Mouse (Mus musculus) E14TG2a.4 (cell line): ENCODE measurements around the gene Mrgprd.

Experiments used
- H3K27me3 ChIP-seq: 2 replicates; pipeline ENCODE4 v1.6.1; 2014; ENCODE audit warnings: low read length, control low read depth; ENCODE audit not compliant: insufficient read depth
- H3K36me3 ChIP-seq: 2 replicates; pipeline ENCODE4 v1.6.1; 2014; ENCODE audit warnings: low read length, control low read depth; ENCODE audit not compliant: insufficient read depth
- H3K4me1 ChIP-seq: replicated peaks from 2 replicates; pipeline ENCODE4 v1.6.1; 2014; ENCODE audit warnings: low read depth, low read length, control low read depth
- H3K4me3 ChIP-seq: replicated peaks from 2 replicates; pipeline ENCODE4 v1.5.1; 2014; ENCODE audit warnings: mild to moderate bottlenecking, low read length
- H3K9me3 ChIP-seq: 2 replicates; pipeline ENCODE4 v1.6.1; 2014; ENCODE audit warnings: low read length, control low read depth
- CTCF ChIP-seq: conservative IDR thresholded peaks from 2 replicates; pipeline ENCODE4 v1.5.1; 2014; ENCODE audit warnings: low read length
- NANOG ChIP-seq: IDR thresholded peaks from 2 replicates; pipeline ENCODE4 v1.6.1; 2014; ENCODE audit warnings: borderline replicate concordance, low read length, mixed read lengths
- POU5F1 ChIP-seq: IDR thresholded peaks from 2 replicates; pipeline ENCODE4 v1.6.1; 2014; ENCODE audit warnings: low read length, borderline replicate concordance

The Mrgprd gene

GRCm38 (mm10) chr7:145299562-145300320 lies 14.9 kb upstream of the Mrgprd start:
- no peaks in the 10 kb centered on the region for H3K36me3 ChIP-seq
- no peaks in the 10 kb centered on the region for H3K9me3 ChIP-seq
- TF ChIP-seq CTCF (no peak), POU5F1 (no peak), NANOG (no peak)
- H3K27me3 ChIP-seq, result no peaks in the 10 kb centered on the region
- peaks cover 32% of the 10 kb centered on the region for H3K4me1 ChIP-seq
- no peak overlapping the region for H3K4me3 ChIP-seq

DNA sequence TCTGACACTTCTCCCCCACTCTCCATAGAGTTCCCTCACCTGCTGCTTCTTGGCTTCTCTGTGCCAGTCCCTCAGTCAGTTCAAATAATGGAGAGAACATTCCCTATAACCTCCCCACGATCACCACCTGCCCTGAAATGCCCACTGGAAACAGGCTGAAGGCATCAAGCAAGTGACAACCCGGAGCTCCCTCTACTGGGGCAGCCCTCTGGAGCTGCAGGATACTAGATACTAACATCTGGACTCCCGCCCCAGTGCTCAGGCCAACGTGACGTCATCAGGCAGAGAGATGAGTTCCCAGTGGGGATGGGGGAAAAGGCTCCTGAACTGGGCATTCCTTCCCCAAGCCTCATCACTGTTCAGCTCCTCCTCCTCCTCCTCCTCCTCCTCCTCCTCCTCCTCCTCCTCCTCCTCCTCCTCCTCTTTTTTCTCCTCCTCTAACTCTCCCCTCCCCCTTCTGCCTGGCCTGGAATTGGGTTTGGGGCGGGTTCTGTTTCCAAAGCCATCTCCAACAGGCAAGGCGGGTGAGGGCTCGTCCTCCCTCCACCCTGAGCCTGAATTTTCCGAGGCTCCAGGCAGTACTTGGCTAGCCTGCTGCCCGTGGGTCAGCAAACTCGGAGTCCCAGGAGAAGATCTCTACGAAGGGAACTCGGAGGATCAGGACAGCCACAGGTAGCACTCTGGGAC lies 14.2 kb upstream of the Mrgprd start, which contains the start of gene Mrgprf:
Gene Mrgprf, plus strand, starts transcription at position 508 of the 687 bp plus-strand sequence.
- Histone ChIP-seq H3K36me3 (no peaks in the 10 kb centered on the region), H3K9me3 (no peaks in the 10 kb centered on the region), H3K27me3 (no peaks in the 10 kb centered on the region), H3K4me1 (peaks cover 32% of the 10 kb centered on the region), H3K4me3 (no peak within 1 kb of the TSS)
- no peak for TF ChIP-seq POU5F1
- no peak for TF ChIP-seq NANOG
- TF ChIP-seq CTCF, result no peak

DNA sequence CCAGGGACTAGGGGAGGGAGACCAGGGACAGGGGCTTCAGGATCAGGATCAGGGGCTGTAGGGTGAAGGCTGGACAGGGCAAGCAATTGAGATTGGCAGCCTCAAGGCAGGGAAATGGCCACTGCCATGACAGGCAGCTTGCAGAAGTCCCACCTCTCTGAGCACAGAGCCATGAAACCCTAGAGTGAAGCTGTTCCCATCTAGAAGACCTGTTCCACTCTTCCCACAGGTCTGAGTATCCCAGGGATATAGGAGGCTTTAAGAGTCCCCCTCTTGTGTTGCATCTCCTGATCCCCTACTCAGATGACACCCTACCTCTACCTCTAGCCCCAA lies 13.7 kb upstream of the Mrgprd start:
- no peaks in the 10 kb centered on the region for H3K9me3 ChIP-seq
- H3K27me3 ChIP-seq, result no peaks in the 10 kb centered on the region
- no peak overlapping the region for H3K4me3 ChIP-seq
- no peaks in the 10 kb centered on the region for H3K36me3 ChIP-seq
- H3K4me1 ChIP-seq, result peaks cover 32% of the 10 kb centered on the region
- TF ChIP-seq CTCF (no peak), NANOG (no peak), POU5F1 (no peak)

DNA sequence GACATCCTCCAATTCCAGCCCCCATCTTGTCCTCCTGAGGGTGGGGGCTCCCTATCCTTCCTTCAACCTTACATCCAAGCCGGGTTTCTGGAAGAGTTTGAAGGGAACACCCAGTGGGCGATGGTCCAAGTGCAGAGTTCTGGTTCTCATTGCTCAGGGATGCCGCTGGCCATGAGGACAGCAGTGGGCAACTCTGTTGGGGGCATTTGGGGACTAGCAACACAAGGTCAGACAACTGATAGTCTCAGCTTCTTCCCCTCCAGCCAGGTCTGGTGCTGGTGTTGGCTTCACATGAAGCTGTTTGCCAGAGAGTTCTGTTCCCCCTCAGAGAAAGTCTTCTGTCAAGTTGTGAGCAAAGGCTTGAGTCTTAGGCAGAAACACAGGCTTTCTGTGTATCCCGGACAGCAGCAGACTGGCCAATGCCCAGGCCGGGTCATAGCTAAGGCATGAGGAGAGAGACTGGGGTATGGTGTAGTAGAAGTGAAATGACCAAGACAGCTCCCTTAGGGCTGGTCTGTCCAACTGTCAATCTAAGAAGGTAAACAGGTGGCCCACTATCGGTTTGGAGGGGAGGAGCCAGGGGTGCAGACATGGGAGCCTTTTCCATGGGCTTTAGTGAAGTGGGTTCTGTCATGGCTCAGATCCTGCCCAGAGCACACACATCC lies 13.2 kb upstream of the Mrgprd start:
- no peak overlapping the region for H3K4me3 ChIP-seq
- TF ChIP-seq NANOG (no peak), POU5F1 (no peak)
- no peaks in the 10 kb centered on the region for H3K36me3 ChIP-seq
- H3K9me3 ChIP-seq, result no peaks in the 10 kb centered on the region
- H3K4me1 ChIP-seq, result peaks cover 32% of the 10 kb centered on the region
- H3K27me3 ChIP-seq, result no peaks in the 10 kb centered on the region

DNA sequence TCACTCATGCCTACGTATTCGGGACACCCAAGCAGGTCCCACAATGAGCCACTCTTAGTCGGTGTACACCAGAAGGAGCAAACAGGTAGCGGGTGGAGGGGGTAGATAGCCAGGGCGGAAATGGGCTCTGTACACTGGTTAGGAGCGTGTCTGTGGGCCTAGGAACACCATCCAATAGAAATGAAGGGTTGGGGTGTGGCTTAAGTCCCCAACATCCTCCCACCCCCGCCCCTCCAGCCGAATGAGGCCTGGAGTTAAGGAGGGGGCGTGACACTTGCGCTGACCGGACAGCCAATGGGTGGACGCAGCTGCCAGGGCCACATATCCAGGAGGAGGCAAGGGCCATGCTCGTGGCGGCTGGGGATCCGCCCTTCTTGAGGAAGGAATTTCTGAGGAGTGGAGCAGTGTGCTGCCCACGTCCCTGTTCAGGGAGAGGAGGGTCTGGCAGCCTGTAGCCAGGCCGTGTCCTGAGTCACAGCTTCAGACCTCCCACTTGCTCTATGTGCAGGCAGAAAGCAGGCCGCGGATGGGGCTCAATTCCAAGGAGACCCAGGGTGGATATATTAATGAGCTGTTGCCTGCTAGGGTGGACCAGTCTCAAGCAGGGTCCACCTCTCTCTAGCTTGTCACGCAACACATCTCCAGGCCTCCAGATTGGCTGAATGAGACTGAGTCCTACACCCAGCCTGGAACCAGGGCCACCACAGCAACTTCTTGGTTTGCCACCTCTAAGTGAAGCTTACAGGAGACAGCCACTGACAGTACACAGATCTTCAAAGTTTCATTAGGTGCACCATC lies 11.9 kb upstream of the Mrgprd start:
- H3K36me3 ChIP-seq, result no peaks in the 10 kb centered on the region
- H3K4me3 ChIP-seq, result peak overlapping the region; percentile 58
- TF ChIP-seq NANOG, result no peak
- TF ChIP-seq POU5F1, result no peak
- no peak for TF ChIP-seq CTCF
- no peaks in the 10 kb centered on the region for H3K9me3 ChIP-seq
- peaks cover 6% of the 10 kb centered on the region for H3K27me3 ChIP-seq
- peaks cover 36% of the 10 kb centered on the region for H3K4me1 ChIP-seq

DNA sequence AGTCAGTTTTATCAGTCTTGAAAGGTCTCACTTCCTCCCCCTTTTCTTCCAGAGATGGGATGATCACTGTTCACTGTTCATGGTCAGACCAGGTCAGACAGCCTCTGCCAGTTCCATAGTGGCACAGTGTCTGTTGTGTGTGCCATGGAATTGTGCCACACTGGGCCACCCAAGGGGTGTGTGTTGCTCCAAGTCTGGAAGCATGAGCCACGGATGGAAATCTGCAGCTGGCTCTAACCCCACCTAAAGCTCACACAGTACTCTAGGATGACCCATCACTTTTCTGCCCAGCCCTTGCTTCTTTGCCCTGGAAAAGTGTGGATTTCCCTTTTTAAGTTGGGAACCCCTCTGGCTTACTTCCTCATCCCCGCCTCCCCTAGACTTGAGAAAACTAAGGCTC lies 10.5 kb upstream of the Mrgprd start:
- no peak overlapping the region for H3K4me3 ChIP-seq
- H3K4me1 ChIP-seq, result peaks cover 50% of the 10 kb centered on the region
- H3K27me3 ChIP-seq, result peaks cover 19% of the 10 kb centered on the region
- H3K36me3 ChIP-seq, result no peaks in the 10 kb centered on the region
- no peak for TF ChIP-seq CTCF
- TF ChIP-seq POU5F1, result no peak
- H3K9me3 ChIP-seq, result no peaks in the 10 kb centered on the region

- peaks cover 25% of the 10 kb centered on the region for H3K27me3 ChIP-seq
- H3K4me1 ChIP-seq, result peaks cover 28% of the 10 kb centered on the region
- TF ChIP-seq POU5F1 (no peak), CTCF (no peak), NANOG (no peak)
- H3K36me3 ChIP-seq, result no peaks in the 10 kb centered on the region
- H3K4me3 ChIP-seq, result 0 out of 2 replicates have a peak overlapping the region, but pooled peaks have one; percentile 30
- H3K9me3 ChIP-seq, result no peaks in the 10 kb centered on the region
These were observed 7.0 kb upstream of the Mrgprd start for GRCm38 (mm10) chr7:145307636-145308035.

- no peaks in the 10 kb centered on the region for H3K9me3 ChIP-seq
- H3K27me3 ChIP-seq, result peaks cover 25% of the 10 kb centered on the region
- H3K36me3 ChIP-seq, result no peaks in the 10 kb centered on the region
- peak overlapping the region; percentile 30 for H3K4me3 ChIP-seq
- H3K4me1 ChIP-seq, result peaks cover 22% of the 10 kb centered on the region
- TF ChIP-seq NANOG (no peak), CTCF (no peak), POU5F1 (no peak)
These were observed 6.5 kb upstream of the Mrgprd start for GRCm38 (mm10) chr7:145308061-145308675.
